ENCODE assay signal across 33 mouse cellular contexts in genomic region chr2:70632412-70632811, GRCm38 (mm10). TPM values are rescaled to one million over a fixed set of nuclear protein-coding genes. Genes with fewer than 3 reads are reported as not detected.
"Had no signal": no experiment of that assay in that cellular context is flagged by ENCODE, and none has a peak within 500 bp of the region (broad histone marks: within the 10 kb centered on the region; RNA-seq: fewer than 3 reads in every experiment).

No protein-coding gene starts in this region.

- H3K27me3 ChIP-seq: heart, embryonic 12.5 days; heart, embryonic 13.5 days; heart, embryonic 15.5 days; hindbrain, embryonic 12.5 days; hindbrain, embryonic 13.5 days; hindbrain, embryonic 15.5 days; kidney, embryonic 15.5 days had no signal

- H3K9ac ChIP-seq: heart, embryonic 12.5 days; heart, embryonic 13.5 days; heart, embryonic 15.5 days; hindbrain, embryonic 12.5 days; hindbrain, embryonic 13.5 days; hindbrain, embryonic 14.5 days; hindbrain, embryonic 15.5 days; kidney, embryonic 15.5 days had no signal

- H3K27ac ChIP-seq: heart, embryonic 10.5 days; heart, embryonic 13.5 days; heart, embryonic 15.5 days; hindbrain, embryonic 10.5 days; hindbrain, embryonic 12.5 days; hindbrain, embryonic 13.5 days; hindbrain, embryonic 14.5 days; hindbrain, embryonic 15.5 days; hindbrain, postnatal 0 days; kidney, embryonic 15.5 days; kidney, postnatal 0 days; layer of hippocampus, adult 2 months; left cerebral cortex, adult 2 months had no signal

- H3K9me3 ChIP-seq: heart, embryonic 10.5 days; heart, embryonic 15.5 days; hindbrain, embryonic 12.5 days; hindbrain, embryonic 15.5 days had no signal

- ATAC-seq: hindbrain, embryonic 16.5 days; hindbrain, postnatal 0 days; inflammation-experienced regulatory T-cells, adult 6 months; intestine, embryonic 16.5 days; intestine, postnatal 0 days had no signal

- H3K4me3 ChIP-seq: heart, embryonic 10.5 days; heart, embryonic 12.5 days; heart, embryonic 13.5 days; heart, embryonic 15.5 days; hindbrain, embryonic 10.5 days; hindbrain, embryonic 12.5 days; hindbrain, embryonic 13.5 days; hindbrain, embryonic 15.5 days; kidney, embryonic 15.5 days; layer of hippocampus, adult 2 months; left cerebral cortex, adult 2 months had no signal

- DNase-seq: heart, postnatal 10 days; heart, postnatal 14 days; heart, postnatal 36 days; heart, postnatal 4 days; kidney, adult 11 months; kidney, adult 18-20 months; kidney, adult 2 months; kidney, adult 8-10 months; kidney, adult 9 months; kidney, postnatal 10 days; kidney, postnatal 14 days; kidney, postnatal 25 days; kidney, postnatal 36 days; layer of hippocampus, adult 9-11 months; layer of hippocampus, postnatal 36 days had no signal

- H3K36me3 ChIP-seq: heart, embryonic 10.5 days; heart, embryonic 12.5 days; heart, embryonic 13.5 days; heart, embryonic 15.5 days; hindbrain, embryonic 10.5 days; hindbrain, embryonic 12.5 days; hindbrain, embryonic 13.5 days; hindbrain, embryonic 15.5 days; kidney, embryonic 15.5 days had no signal

- H3K4me2 ChIP-seq: heart, embryonic 12.5 days; heart, embryonic 13.5 days; heart, embryonic 15.5 days; hindbrain, embryonic 12.5 days; hindbrain, embryonic 13.5 days; hindbrain, embryonic 14.5 days; hindbrain, embryonic 15.5 days; kidney, embryonic 15.5 days had no signal

RNA-seq across cellular contexts. Expression of gene Gm26558, which starts 29.5 kb away (rescaled TPM):
- polyA plus RNA-seq: inflammation-experienced regulatory T-cells, adult 6 months had no signal
